Mouse (Mus musculus): ENCODE results near the gene Hoxa10. TPM values are rescaled to one million over a fixed set of nuclear protein-coding genes. Genes with fewer than 3 reads are reported as not detected.

The Hoxa10 gene
- total and polyA plus RNA-seq, 2 experiments from 2014 or later = 5.0 TPM; not detected in 1

GRCm38 (mm10) chr6:52223939-52224760 lies 16.5 kb downstream of the Hoxa10 start:
- no peak for DNase-seq (ENCODE audit: low spot score)
- Histone ChIP-seq H3K9me3 (replicated peaks; ENCODE audit: control insufficient read depth, low read length) (no peaks in the 10 kb centered on the region), H3K27ac (ENCODE audit: low read depth) (no peak overlapping the region), H3K9ac (replicated peaks; ENCODE audit: low read depth, low read length) (no peak overlapping the region), H3K4me1 (ENCODE audit: control insufficient read depth, insufficient read depth) (no peaks in the 10 kb centered on the region), H3K27me3 (ENCODE audit: control insufficient read depth, insufficient read depth, low read length) (peaks cover 98% of the 10 kb centered on the region), H3K4me3 (ENCODE audit: low read depth, low read length) (no peak overlapping the region), H3K36me3 (replicated peaks; ENCODE audit: control insufficient read depth, insufficient read depth, low read length) (no peaks in the 10 kb centered on the region), H3K4me2 (ENCODE audit: low read depth, low read length) (no peak overlapping the region)
- ATAC-seq (ENCODE audit: insufficient read depth, low read depth) = no peak
- TF ChIP-seq CTCF (IDR thresholded peaks at IDR 0.05; ENCODE audit: low read depth) (no peak), EP300 (IDR thresholded peaks at IDR 0.05; ENCODE audit: low read depth) (no peak)
- WGBS = 5% methylated on average over 24 of the region's 24 CpGs

- peaks cover 100% of the 10 kb centered on the region for H3K27me3 ChIP-seq (ENCODE audit: control insufficient read depth, insufficient read depth, low read length)
- TF ChIP-seq EP300 (IDR thresholded peaks at IDR 0.05; ENCODE audit: low read depth) = no peak
- TF ChIP-seq CTCF (IDR thresholded peaks at IDR 0.05; ENCODE audit: low read depth) = no peak
- H3K4me1 ChIP-seq (ENCODE audit: control insufficient read depth, insufficient read depth) = no peaks in the 10 kb centered on the region
- 21% methylated on average over 13 of the region's 13 CpGs for WGBS
- H3K9ac ChIP-seq (replicated peaks; ENCODE audit: low read depth, low read length) = no peak overlapping the region
- H3K4me2 ChIP-seq (ENCODE audit: low read depth, low read length) = no peak overlapping the region
- no peaks in the 10 kb centered on the region for H3K9me3 ChIP-seq (replicated peaks; ENCODE audit: control insufficient read depth, low read length)
- no peak overlapping the region for H3K4me3 ChIP-seq (ENCODE audit: low read depth, low read length)
- no peaks in the 10 kb centered on the region for H3K36me3 ChIP-seq (replicated peaks; ENCODE audit: control insufficient read depth, insufficient read depth, low read length)
- H3K27ac ChIP-seq (ENCODE audit: low read depth) = no peak overlapping the region
- ATAC-seq (ENCODE audit: insufficient read depth, low read depth) = no peak
- no peak for DNase-seq (ENCODE audit: low spot score)
These were observed 17.9 kb downstream of the Hoxa10 start for GRCm38 (mm10) chr6:52222729-52223128.

GRCm38 (mm10) chr6:52221993-52222685 lies 18.5 kb downstream of the Hoxa10 start:
- no peak for TF ChIP-seq CTCF (IDR thresholded peaks at IDR 0.05; ENCODE audit: low read depth)
- H3K4me1 ChIP-seq (ENCODE audit: control insufficient read depth, insufficient read depth) = no peaks in the 10 kb centered on the region
- peaks cover 100% of the 10 kb centered on the region for H3K27me3 ChIP-seq (ENCODE audit: control insufficient read depth, insufficient read depth, low read length)
- H3K36me3 ChIP-seq (replicated peaks; ENCODE audit: control insufficient read depth, insufficient read depth, low read length) = no peaks in the 10 kb centered on the region
- H3K4me2 ChIP-seq (ENCODE audit: low read depth, low read length) = peak overlapping the region; percentile 70
- 13% methylated on average over 21 of the region's 21 CpGs for WGBS
- peak overlapping the region; percentile 49 for H3K4me3 ChIP-seq (ENCODE audit: low read depth, low read length)
- no peak overlapping the region for H3K9ac ChIP-seq (replicated peaks; ENCODE audit: low read depth, low read length)
- H3K9me3 ChIP-seq (replicated peaks; ENCODE audit: control insufficient read depth, low read length) = no peaks in the 10 kb centered on the region
- DNase-seq (ENCODE audit: low spot score) (no peak), ATAC-seq (ENCODE audit: insufficient read depth, low read depth) (peak; percentile 12; the same call in 1 of the 2 replicates)
- H3K27ac ChIP-seq (ENCODE audit: low read depth) = no peak overlapping the region

- Histone ChIP-seq H3K27ac (ENCODE audit: low read depth) (no peak within 1 kb of the TSS), H3K9me3 (replicated peaks; ENCODE audit: control insufficient read depth, low read length) (no peaks in the 10 kb centered on the region), H3K36me3 (replicated peaks; ENCODE audit: control insufficient read depth, insufficient read depth, low read length) (no peaks in the 10 kb centered on the region), H3K4me3 (ENCODE audit: low read depth, low read length) (peak within 1 kb of the TSS; percentile 49), H3K27me3 (ENCODE audit: control insufficient read depth, insufficient read depth, low read length) (peaks cover 100% of the 10 kb centered on the region), H3K4me2 (ENCODE audit: low read depth, low read length) (peak within 1 kb of the TSS; percentile 70), H3K9ac (replicated peaks; ENCODE audit: low read depth, low read length) (no peak within 1 kb of the TSS), H3K4me1 (ENCODE audit: control insufficient read depth, insufficient read depth) (no peaks in the 10 kb centered on the region)
- 1% methylated on average over 46 of the region's 46 CpGs for WGBS
- ATAC-seq (ENCODE audit: insufficient read depth, low read depth) (peak; percentile 73), DNase-seq (ENCODE audit: low spot score) (peak; percentile 73)
- peak; percentile 91 for TF ChIP-seq CTCF (IDR thresholded peaks at IDR 0.05; ENCODE audit: low read depth)
- TF ChIP-seq EP300 (IDR thresholded peaks at IDR 0.05; ENCODE audit: low read depth) = no peak
These were observed 19.2 kb downstream of the Hoxa10 start, which contains the start of gene Hoxa7 for GRCm38 (mm10) chr6:52221337-52221992. TSS of gene Hoxa7 (minus strand) at chr6:52221854.

GRCm38 (mm10) chr6:52220865-52221310 lies 19.8 kb downstream of the Hoxa10 start:
- DNase-seq (ENCODE audit: low spot score) (no peak), ATAC-seq (ENCODE audit: insufficient read depth, low read depth) (no peak)
- Histone ChIP-seq H3K4me3 (ENCODE audit: low read depth, low read length) (peak overlapping the region; percentile 49), H3K4me2 (ENCODE audit: low read depth, low read length) (peak overlapping the region; percentile 70), H3K9ac (replicated peaks; ENCODE audit: low read depth, low read length) (no peak overlapping the region), H3K27ac (ENCODE audit: low read depth) (no peak overlapping the region), H3K4me1 (ENCODE audit: control insufficient read depth, insufficient read depth) (no peaks in the 10 kb centered on the region), H3K36me3 (replicated peaks; ENCODE audit: control insufficient read depth, insufficient read depth, low read length) (no peaks in the 10 kb centered on the region), H3K9me3 (replicated peaks; ENCODE audit: control insufficient read depth, low read length) (no peaks in the 10 kb centered on the region), H3K27me3 (ENCODE audit: control insufficient read depth, insufficient read depth, low read length) (peaks cover 100% of the 10 kb centered on the region)
- TF ChIP-seq CTCF (IDR thresholded peaks at IDR 0.05; ENCODE audit: low read depth) (no peak), EP300 (IDR thresholded peaks at IDR 0.05; ENCODE audit: low read depth) (no peak)
- 13% methylated on average over 12 of the region's 12 CpGs for WGBS

Measured in heart, postnatal 0 days (tissue).